Mouse (Mus musculus): ENCODE results near the gene Wdr53. TPM values are rescaled to one million over a fixed set of nuclear protein-coding genes. Genes with fewer than 3 reads are reported as not detected.
"Not testable (repeated sequence)": the region's sequence is repeated elsewhere in the genome, so short reads cannot be mapped to it uniquely, and the experiment has no call there.

Wdr53 gene
- polyA plus RNA-seq, 1 experiment from 2014 or later: 8.4 TPM

DNA sequence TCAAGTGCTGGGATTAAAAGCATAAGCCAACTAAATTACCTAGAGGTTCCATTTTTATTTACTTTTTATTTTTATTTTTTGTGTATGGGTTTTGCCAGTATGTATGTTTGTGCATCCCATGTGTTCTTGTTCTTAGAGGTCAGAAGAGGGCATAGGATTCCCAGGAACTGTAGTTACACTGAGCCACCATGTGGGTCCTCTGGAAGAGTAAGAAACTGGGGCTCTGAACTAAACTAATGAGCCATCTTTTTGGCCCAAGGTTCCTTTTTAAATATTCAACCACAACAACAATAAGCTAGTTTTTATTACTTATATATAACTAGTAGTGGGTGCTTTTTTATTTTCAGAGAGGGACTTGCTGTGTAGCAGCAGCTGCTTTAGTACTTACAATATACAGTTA is 35.6 kb downstream of the Wdr53 start:
- no peak overlapping the region for H3K9ac ChIP-seq
- ATAC-seq (ENCODE audit: extremely low read depth, insufficient number of reproducible peaks, low FRiP score, low TSS enrichment): no peak
- H3K27ac ChIP-seq (replicated peaks): no peak overlapping the region
- H3K27me3 ChIP-seq (replicated peaks): no peaks in the 10 kb centered on the region
- no peak overlapping the region for H3K4me3 ChIP-seq
- H3K36me3 ChIP-seq: peaks cover 79% of the 10 kb centered on the region
- no peak overlapping the region for H3K4me2 ChIP-seq
- 0 out of 2 replicates have a peak, but pooled peaks cover 8% of the 10 kb centered on the region for H3K9me3 ChIP-seq
- peaks cover 20% of the 10 kb centered on the region for H3K4me1 ChIP-seq

GRCm38 (mm10) chr16:32291821-32292220 is 44.8 kb downstream of the Wdr53 start:
- Histone ChIP-seq H3K9ac (no peak overlapping the region), H3K9me3 (no peaks in the 10 kb centered on the region), H3K4me2 (no peak overlapping the region), H3K27me3 (replicated peaks) (no peaks in the 10 kb centered on the region), H3K27ac (replicated peaks) (no peak overlapping the region), H3K4me3 (no peak overlapping the region), H3K4me1 (no peaks in the 10 kb centered on the region), H3K36me3 (peaks cover 63% of the 10 kb centered on the region)
- no peak for ATAC-seq (ENCODE audit: extremely low read depth, insufficient number of reproducible peaks, low FRiP score, low TSS enrichment)
- 89% methylated on average over 4 of the region's 4 CpGs for WGBS

DNA sequence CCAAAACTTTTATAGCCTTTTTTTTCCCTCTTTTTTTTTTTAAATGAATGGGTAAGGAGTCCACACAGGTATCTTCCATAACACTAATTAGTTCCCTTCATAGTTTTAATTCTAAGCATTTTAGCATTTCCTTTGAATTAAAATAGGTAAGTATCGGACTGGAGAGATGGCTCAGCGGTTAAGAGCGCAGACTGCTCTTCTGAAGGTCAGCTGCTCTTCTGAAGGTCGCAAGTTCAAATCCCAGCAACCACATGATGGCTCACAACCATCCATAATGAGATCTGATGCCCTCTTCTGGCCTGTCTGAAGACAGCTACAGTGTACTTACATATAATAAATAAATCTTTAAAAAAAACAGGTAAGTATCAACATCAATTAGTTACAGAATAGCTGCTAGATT is 52.6 kb downstream of the Wdr53 start:
- H3K27me3 ChIP-seq (replicated peaks); H3K9me3 ChIP-seq; H3K4me1 ChIP-seq; H3K9ac ChIP-seq; H3K4me3 ChIP-seq; H3K4me2 ChIP-seq; H3K27ac ChIP-seq (replicated peaks); ATAC-seq (ENCODE audit: extremely low read depth, insufficient number of reproducible peaks, low FRiP score, low TSS enrichment): not testable (repeated sequence)
- H3K36me3 ChIP-seq: peaks cover 63% of the 10 kb centered on the region
- 95% methylated on average over 4 of the region's 4 CpGs for WGBS

- no peak for ATAC-seq (ENCODE audit: extremely low read depth, insufficient number of reproducible peaks, low FRiP score, low TSS enrichment)
- Histone ChIP-seq H3K4me2 (no peak overlapping the region), H3K27ac (replicated peaks) (no peak overlapping the region), H3K4me1 (no peaks in the 10 kb centered on the region), H3K27me3 (replicated peaks) (no peaks in the 10 kb centered on the region), H3K9ac (no peak overlapping the region), H3K4me3 (no peak overlapping the region), H3K9me3 (no peaks in the 10 kb centered on the region), H3K36me3 (peaks cover 39% of the 10 kb centered on the region)
- 59% methylated on average over 1 of the region's 1 CpGs for WGBS
These were observed 56.0 kb downstream of the Wdr53 start for GRCm38 (mm10) chr16:32303046-32303445.

GRCm38 (mm10) chr16:32303886-32304285 is 56.9 kb downstream of the Wdr53 start:
- no peaks in the 10 kb centered on the region for H3K9me3 ChIP-seq
- no peaks in the 10 kb centered on the region for H3K27me3 ChIP-seq (replicated peaks)
- H3K4me1 ChIP-seq: no peaks in the 10 kb centered on the region
- H3K36me3 ChIP-seq: peaks cover 30% of the 10 kb centered on the region
- no peak overlapping the region for H3K27ac ChIP-seq (replicated peaks)
- WGBS: 77% methylated on average over 7 of the region's 7 CpGs
- ATAC-seq (ENCODE audit: extremely low read depth, insufficient number of reproducible peaks, low FRiP score, low TSS enrichment): no peak
- H3K4me2 ChIP-seq: no peak overlapping the region
- no peak overlapping the region for H3K9ac ChIP-seq
- no peak overlapping the region for H3K4me3 ChIP-seq

MicroRNAs encoded within 50 kb of the gene (microRNA counts, 519-probe panel; counts per million panel counts)
- 209 counts per million, percentile 61 among the panel's probes with 10 or more counts for microRNA mmu-miR-1946a

Small RNA genes lying within 50 kb of the gene (microRNA-seq; reads per million reads assigned to microRNA genes)
- gene Mir1946a: not detected

Other genes with a start within 250 kb of the Wdr53 start
- 10.4 and 11.3 TPM in 2 replicates for gene Senp5, start 243.9 kb upstream of the Wdr53 start, polyA plus RNA-seq (2015; fragmentation: Nextera tagmentation; extraction: Ambion mirVana)
- 23.1 and 23.2 TPM in 2 replicates for gene Pak2, start 167.9 kb upstream of the Wdr53 start, polyA plus RNA-seq (2015; fragmentation: Nextera tagmentation; extraction: Ambion mirVana)
- 82.2 and 82.5 TPM in 2 replicates for gene Pigx, start 147.5 kb upstream of the Wdr53 start, polyA plus RNA-seq (2015; fragmentation: Nextera tagmentation; extraction: Ambion mirVana)
- gene Cep19, start 147.4 kb upstream of the Wdr53 start, polyA plus RNA-seq (2015; fragmentation: Nextera tagmentation; extraction: Ambion mirVana): 18.3 and 20.7 TPM in 2 replicates
- gene Nrros, start 81.6 kb upstream of the Wdr53 start, polyA plus RNA-seq (2015; fragmentation: Nextera tagmentation; extraction: Ambion mirVana): 5.9 and 8.3 TPM in 2 replicates
- gene Bex6, start 67.4 kb upstream of the Wdr53 start, polyA plus RNA-seq (2015; fragmentation: Nextera tagmentation; extraction: Ambion mirVana): not detected in 2 replicates
- gene Fbxo45, start 69 bp upstream of the Wdr53 start, polyA plus RNA-seq (2015; fragmentation: Nextera tagmentation; extraction: Ambion mirVana): 3.7 and 5.8 TPM in 2 replicates
- gene Smco1, start 24.2 kb downstream of the Wdr53 start, polyA plus RNA-seq (2015; fragmentation: Nextera tagmentation; extraction: Ambion mirVana): 0.17 and 0.20 TPM in 2 replicates
- 17.6 and 18.0 TPM in 2 replicates for gene Rnf168, start 30.2 kb downstream of the Wdr53 start, polyA plus RNA-seq (2015; fragmentation: Nextera tagmentation; extraction: Ambion mirVana)
- 16.1 and 20.3 TPM in 2 replicates for gene Ubxn7, start 85.0 kb downstream of the Wdr53 start, polyA plus RNA-seq (2015; fragmentation: Nextera tagmentation; extraction: Ambion mirVana)
- 0.12 TPM in 1 of 2 replicates, not detected in the other for gene Tm4sf19, start 153.3 kb downstream of the Wdr53 start, polyA plus RNA-seq (2015; fragmentation: Nextera tagmentation; extraction: Ambion mirVana)
- 23.1 and 26.9 TPM in 2 replicates for gene Tctex1d2, start 172.5 kb downstream of the Wdr53 start, polyA plus RNA-seq (2015; fragmentation: Nextera tagmentation; extraction: Ambion mirVana)
- 35.4 and 41.5 TPM in 2 replicates for gene Pcyt1a, start 183.7 kb downstream of the Wdr53 start, polyA plus RNA-seq (2015; fragmentation: Nextera tagmentation; extraction: Ambion mirVana)
- 1.6 and 2.0 TPM in 2 replicates for gene Slc51a, start 240.7 kb downstream of the Wdr53 start, polyA plus RNA-seq (2015; fragmentation: Nextera tagmentation; extraction: Ambion mirVana)
- not detected in 2 replicates for gene Zdhhc19, start 249.0 kb downstream of the Wdr53 start, polyA plus RNA-seq (2015; fragmentation: Nextera tagmentation; extraction: Ambion mirVana)

Measured in heart, embryonic 13.5 days (tissue).